Mouse (Mus musculus) adrenal gland, adult 18-20 months (tissue): ENCODE results near the gene Ghsr. TPM values are rescaled to one million over a fixed set of nuclear protein-coding genes. Genes with fewer than 3 reads are reported as not detected.

Experiments
- DNase-seq, 2 experiments: peaks; one replicate each; pipeline ENCODE4 v3.0.0; 2021 to 2022; ENCODE audit warnings: low spot score in 2 of 2
- total RNA-seq, 2 experiments: library from RNA; stranded (reverse); gene quantifications; 1 replicate in 1 of 2; 2 replicates in 1 of 2; pipeline ENCODE4 v1.2.3; 2021

Ghsr gene
- total RNA-seq, 2 experiments from 2014 or later = not detected

GRCm38 (mm10) chr3:27408564-27408963, 37.4 kb downstream of the Ghsr start:
- DNase-seq = no peak

GRCm38 (mm10) chr3:27411286-27411685, 40.1 kb downstream of the Ghsr start:
- DNase-seq = no peak

GRCm38 (mm10) chr3:27413566-27413965, 42.4 kb downstream of the Ghsr start:
- DNase-seq = no peak

GRCm38 (mm10) chr3:27416786-27417185, 45.6 kb downstream of the Ghsr start:
- no peak for DNase-seq

- no peak for DNase-seq
Observed at GRCm38 (mm10) chr3:27418602-27419001, 47.5 kb downstream of the Ghsr start.

- no peak for DNase-seq
Observed at GRCm38 (mm10) chr3:27421980-27422379, 50.8 kb downstream of the Ghsr start.

- no peak for DNase-seq
Observed at GRCm38 (mm10) chr3:27422521-27422920, 51.4 kb downstream of the Ghsr start.

GRCm38 (mm10) chr3:27424049-27424667, 53.0 kb downstream of the Ghsr start:
- DNase-seq = no peak

- no peak for DNase-seq
Observed at GRCm38 (mm10) chr3:27427406-27427805, 56.3 kb downstream of the Ghsr start.

Other genes starting within 250 kb of the Ghsr start
- 1 to 10 TPM; 1.7 to 2.5 TPM for gene Ect2, start 217.5 kb upstream of the Ghsr start, total RNA-seq
- 100 to 1,000 TPM in 1 of 2 experiments, 10 to 100 TPM in 1; 58.0 to 207 TPM for gene Nceh1, start 188.4 kb upstream of the Ghsr start, total RNA-seq
- 1 to 10 TPM; 6.1 to 8.6 TPM for gene Tnfsf10, start 54.3 kb upstream of the Ghsr start, total RNA-seq